Mouse (Mus musculus): Measurements from ENCODE around the gene Galc. TPM values are rescaled to one million over a fixed set of nuclear protein-coding genes. Genes with fewer than 3 reads are reported as not detected.

Galc gene
- total and polyA plus RNA-seq, 3 experiments = not detected

DNA sequence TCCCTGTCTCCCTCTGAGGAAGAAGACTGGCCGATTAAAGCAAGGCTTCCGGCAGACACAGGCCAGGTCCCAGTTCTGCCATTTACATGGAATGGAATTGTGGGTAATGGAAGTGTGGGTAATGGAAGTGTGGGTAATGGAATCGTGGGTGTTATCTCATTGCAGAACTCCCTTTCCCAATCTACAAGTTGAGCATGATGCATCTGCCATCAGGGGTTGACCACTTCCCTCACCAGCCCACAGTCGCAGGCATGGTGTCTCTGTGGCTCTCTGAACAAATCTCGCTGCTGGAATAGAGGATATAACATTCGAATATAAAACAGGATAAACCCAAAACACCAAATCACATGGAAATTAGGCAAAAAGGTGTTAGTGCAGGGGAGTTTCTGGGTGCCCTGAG, 48.8 kb downstream of the Galc start:
- TF ChIP-seq RCOR1 (IDR thresholded peaks at IDR 0.05; ENCODE audit: low read depth, low read length) = no peak
- no peak for TF ChIP-seq ZC3H11A (IDR thresholded peaks at IDR 0.05; ENCODE audit: low read depth, low read length)
- no peak for TF ChIP-seq ZKSCAN1 (IDR thresholded peaks at IDR 0.05; ENCODE audit: low read depth, low read length)
- TF ChIP-seq MXI1 (IDR thresholded peaks at IDR 0.05; ENCODE audit: low read depth, low read length) = no peak
- no peak for TF ChIP-seq MYB (IDR thresholded peaks at IDR 0.05; ENCODE audit: low read depth, low read length)
- no peak for TF ChIP-seq CTCF (IDR thresholded peaks at IDR 0.05 in 2 of 3, conservative IDR thresholded peaks at IDR 0.05 in 1 of 3; ENCODE audit: control insufficient read depth in 1 of 3, insufficient read depth in 1 of 3, low read depth in 2 of 3, low read length in 3 of 3, poor library complexity in 1 of 3, severe bottlenecking in 1 of 3)
- no peak for TF ChIP-seq MEF2A (IDR thresholded peaks at IDR 0.05; ENCODE audit: extremely low read depth, insufficient replicate concordance, low read depth, low read length, poor library complexity, severe bottlenecking)
- TF ChIP-seq MAZ (IDR thresholded peaks at IDR 0.05; ENCODE audit: low read depth, low read length) = no peak
- no peak for TF ChIP-seq E2F4 (IDR thresholded peaks at IDR 0.05; ENCODE audit: borderline replicate concordance, low read depth, low read length)
- TF ChIP-seq GABPA (IDR thresholded peaks at IDR 0.05; ENCODE audit: low read depth, low read length) = no peak
- TF ChIP-seq CHD2 (IDR thresholded peaks at IDR 0.05; ENCODE audit: low read length) = no peak
- no peak for TF ChIP-seq POLR2A (IDR thresholded peaks at IDR 0.05; ENCODE audit: control insufficient read depth in 1 of 2, insufficient read depth in 1 of 2, low read depth in 1 of 2, low read length in 2 of 2, poor library complexity in 1 of 2)
- no peak for TF ChIP-seq GATA1 (IDR thresholded peaks at IDR 0.05; ENCODE audit: low read depth, low read length)
- no peak for TF ChIP-seq NRF1 (IDR thresholded peaks at IDR 0.05; ENCODE audit: insufficient read depth, low read depth, low read length, poor library complexity, severe bottlenecking)
- no peak for TF ChIP-seq SIN3A (IDR thresholded peaks at IDR 0.05; ENCODE audit: low read length)
- no peak overlapping the region for H3K9ac ChIP-seq (ENCODE audit: control insufficient read depth, low read depth, low read length, poor library complexity, severe bottlenecking)
- H3K27ac ChIP-seq (ENCODE audit: control insufficient read depth, low read depth, low read length) = no peak overlapping the region
- no peaks in the 10 kb centered on the region for H3K27me3 ChIP-seq (ENCODE audit: control insufficient read depth in 1 of 2, insufficient read depth in 2 of 2, low read length in 2 of 2)
- no peak overlapping the region for H3K4me3 ChIP-seq (ENCODE audit: control insufficient read depth in 1 of 2, insufficient read depth in 1 of 2, low read depth in 2 of 2, low read length in 2 of 2)
- H3K36me3 ChIP-seq (ENCODE audit: control insufficient read depth in 1 of 2, insufficient read depth in 2 of 2, low read length in 2 of 2) = no peaks in the 10 kb centered on the region
- no peaks in the 10 kb centered on the region for H3K4me1 ChIP-seq (ENCODE audit: control insufficient read depth in 1 of 2, insufficient read depth in 2 of 2, low read length in 2 of 2)
- H3K79me2 ChIP-seq (ENCODE audit: control insufficient read depth, insufficient read depth, low read length, poor library complexity) = no peaks in the 10 kb centered on the region
- DNase-seq (ENCODE audit: low read depth, low spot score) = no peak
- no peaks in the 10 kb centered on the region for H3K9me3 ChIP-seq (replicated peaks; ENCODE audit: insufficient read depth, low read length)

DNA sequence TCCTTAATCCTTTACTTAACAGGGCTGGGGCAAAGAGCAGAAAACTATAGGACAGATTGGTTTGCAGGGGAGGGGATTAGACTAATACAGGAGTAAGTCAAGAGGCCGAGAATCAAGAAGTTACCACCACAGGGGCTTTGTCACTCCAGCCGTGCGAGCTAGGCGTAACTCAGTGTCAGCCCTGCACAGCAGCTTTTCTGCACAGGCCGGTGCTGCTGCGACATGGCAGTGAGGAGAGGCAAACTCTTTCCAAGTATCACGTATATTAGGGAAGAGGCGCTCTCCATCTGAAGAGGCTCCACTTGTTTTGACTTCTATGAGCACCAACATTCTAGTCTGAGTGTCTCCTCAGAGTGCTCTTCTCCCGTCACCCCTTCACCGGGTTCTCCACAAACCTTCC, 51.2 kb downstream of the Galc start:
- no peak overlapping the region for H3K4me3 ChIP-seq (ENCODE audit: control insufficient read depth in 1 of 2, insufficient read depth in 1 of 2, low read depth in 2 of 2, low read length in 2 of 2)
- H3K9me3 ChIP-seq (replicated peaks; ENCODE audit: insufficient read depth, low read length) = no peaks in the 10 kb centered on the region
- no peaks in the 10 kb centered on the region for H3K36me3 ChIP-seq (ENCODE audit: control insufficient read depth in 1 of 2, insufficient read depth in 2 of 2, low read length in 2 of 2)
- TF ChIP-seq CHD1 (IDR thresholded peaks at IDR 0.05; ENCODE audit: low read depth, low read length) (no peak), MYB (IDR thresholded peaks at IDR 0.05; ENCODE audit: low read depth, low read length) (no peak), JUND (IDR thresholded peaks at IDR 0.05; ENCODE audit: low read depth, low read length) (no peak), ZKSCAN1 (IDR thresholded peaks at IDR 0.05; ENCODE audit: low read depth, low read length) (no peak), ZC3H11A (IDR thresholded peaks at IDR 0.05; ENCODE audit: low read depth, low read length) (no peak), POLR2AphosphoS5 (IDR thresholded peaks at IDR 0.05; ENCODE audit: borderline replicate concordance, low read depth, low read length) (no peak), MEF2A (IDR thresholded peaks at IDR 0.05; ENCODE audit: extremely low read depth, insufficient replicate concordance, low read depth, low read length, poor library complexity, severe bottlenecking) (no peak), SMC3 (IDR thresholded peaks at IDR 0.05; ENCODE audit: low read depth, low read length) (no peak), NELFE (IDR thresholded peaks at IDR 0.05; ENCODE audit: low read depth, low read length) (no peak), CTCF (IDR thresholded peaks at IDR 0.05 in 2 of 3, conservative IDR thresholded peaks at IDR 0.05 in 1 of 3; ENCODE audit: control insufficient read depth in 1 of 3, insufficient read depth in 1 of 3, low read depth in 2 of 3, low read length in 3 of 3, poor library complexity in 1 of 3, severe bottlenecking in 1 of 3) (no peak), ZNF384 (IDR thresholded peaks at IDR 0.05; ENCODE audit: low read depth, low read length) (no peak), MXI1 (IDR thresholded peaks at IDR 0.05; ENCODE audit: low read depth, low read length) (no peak), UBTF (IDR thresholded peaks at IDR 0.05; ENCODE audit: borderline replicate concordance, insufficient read depth, low read depth, low read length) (no peak), BHLHE40 (IDR thresholded peaks at IDR 0.05; ENCODE audit: borderline replicate concordance, low read depth, low read length) (no peak), MAFK (IDR thresholded peaks at IDR 0.05; ENCODE audit: borderline replicate concordance, low read depth, low read length) (no peak), ETS1 (IDR thresholded peaks at IDR 0.05; ENCODE audit: low read depth, low read length) (no peak), RAD21 (IDR thresholded peaks at IDR 0.05; ENCODE audit: low read depth, low read length) (no peak), GATA1 (IDR thresholded peaks at IDR 0.05; ENCODE audit: low read depth, low read length) (no peak), POLR2A (IDR thresholded peaks at IDR 0.05; ENCODE audit: control insufficient read depth in 1 of 2, insufficient read depth in 1 of 2, low read depth in 1 of 2, low read length in 2 of 2, poor library complexity in 1 of 2) (no peak), TBP (IDR thresholded peaks at IDR 0.05; ENCODE audit: low read depth, low read length) (no peak)
- H3K27ac ChIP-seq (ENCODE audit: control insufficient read depth, low read depth, low read length) = no peak overlapping the region
- H3K4me1 ChIP-seq (ENCODE audit: control insufficient read depth in 1 of 2, insufficient read depth in 2 of 2, low read length in 2 of 2) = no peaks in the 10 kb centered on the region
- no peak overlapping the region for H3K9ac ChIP-seq (ENCODE audit: control insufficient read depth, low read depth, low read length, poor library complexity, severe bottlenecking)
- DNase-seq (ENCODE audit: low read depth, low spot score) = no peak
- H3K27me3 ChIP-seq (ENCODE audit: control insufficient read depth in 1 of 2, insufficient read depth in 2 of 2, low read length in 2 of 2) = no peaks in the 10 kb centered on the region; a peak in 1 of 4 replicates
- H3K79me2 ChIP-seq (ENCODE audit: control insufficient read depth, insufficient read depth, low read length, poor library complexity) = no peaks in the 10 kb centered on the region

Data from MEL (cell line).